Mouse (Mus musculus) frontal cortex, adult (tissue): ENCODE data around the gene Kcnn4.
"Not testable (repeated sequence)": the region's sequence is repeated elsewhere in the genome, so short reads cannot be mapped to it uniquely, and the experiment has no call there.

ENCODE experiments used
- ATAC-seq: cut with Nextera tagmentation; 2 replicates; pipeline ENCODE4 v1.9.2; 2017; ENCODE audit warnings: mild to moderate bottlenecking, moderate library complexity, mixed read lengths; ENCODE audit not compliant: low TSS enrichment

Gene Kcnn4

GRCm38 (mm10) chr7:24390512-24390911 lies 20.4 kb downstream of the Kcnn4 start:
- ATAC-seq: no peak

- peak; percentile 52; the same call in 1 of the 2 replicates for ATAC-seq
Observed at GRCm38 (mm10) chr7:24391077-24391476, 21.0 kb downstream of the Kcnn4 start.

- no peak for ATAC-seq
Observed at GRCm38 (mm10) chr7:24391687-24392086, 21.6 kb downstream of the Kcnn4 start.

GRCm38 (mm10) chr7:24394054-24394453 lies 24.0 kb downstream of the Kcnn4 start:
- ATAC-seq: no peak

GRCm38 (mm10) chr7:24394475-24395161 lies 24.6 kb downstream of the Kcnn4 start:
- ATAC-seq: no peak

- ATAC-seq: no peak
Observed at GRCm38 (mm10) chr7:24396832-24397231, 26.8 kb downstream of the Kcnn4 start.

GRCm38 (mm10) chr7:24398364-24398913 lies 28.4 kb downstream of the Kcnn4 start:
- no peak for ATAC-seq

GRCm38 (mm10) chr7:24399256-24400081 lies 29.4 kb downstream of the Kcnn4 start, which contains the start of gene Smg9:
Gene Smg9, plus strand, starts transcription at chr7:24399619.
- peak; percentile 97 for ATAC-seq

- ATAC-seq: 0 out of 2 replicates have a peak, but pooled peaks have one; percentile 4
Observed at GRCm38 (mm10) chr7:24400082-24400452, 30.0 kb downstream of the Kcnn4 start.

GRCm38 (mm10) chr7:24400489-24400888 lies 30.4 kb downstream of the Kcnn4 start:
- not testable (repeated sequence) for ATAC-seq

- ATAC-seq: no peak
Observed at GRCm38 (mm10) chr7:24402851-24403250, 32.8 kb downstream of the Kcnn4 start.

GRCm38 (mm10) chr7:24405649-24406048 lies 35.6 kb downstream of the Kcnn4 start:
- ATAC-seq: no peak

GRCm38 (mm10) chr7:24406528-24407344 lies 36.7 kb downstream of the Kcnn4 start:
- no peak; the same call in 1 of the 2 replicates for ATAC-seq

GRCm38 (mm10) chr7:24408186-24408585 lies 38.1 kb downstream of the Kcnn4 start:
- ATAC-seq: no peak

GRCm38 (mm10) chr7:24410123-24410522 lies 40.1 kb downstream of the Kcnn4 start:
- ATAC-seq: no peak

- no peak for ATAC-seq
Observed at GRCm38 (mm10) chr7:24410831-24411230, 40.8 kb downstream of the Kcnn4 start.

GRCm38 (mm10) chr7:24413630-24414029 lies 43.6 kb downstream of the Kcnn4 start:
- no peak for ATAC-seq

GRCm38 (mm10) chr7:24415261-24415660 lies 45.2 kb downstream of the Kcnn4 start:
- ATAC-seq: no peak

GRCm38 (mm10) chr7:24419579-24419978 lies 49.5 kb downstream of the Kcnn4 start:
- ATAC-seq: 0 out of 2 replicates have a peak, but pooled peaks have one; percentile 21

GRCm38 (mm10) chr7:24421648-24422047 lies 51.6 kb downstream of the Kcnn4 start:
- no peak for ATAC-seq

GRCm38 (mm10) chr7:24422251-24422650 lies 52.2 kb downstream of the Kcnn4 start:
- no peak for ATAC-seq
